ENCODE assay signal across 17 mouse cellular contexts in the genomic region with DNA sequence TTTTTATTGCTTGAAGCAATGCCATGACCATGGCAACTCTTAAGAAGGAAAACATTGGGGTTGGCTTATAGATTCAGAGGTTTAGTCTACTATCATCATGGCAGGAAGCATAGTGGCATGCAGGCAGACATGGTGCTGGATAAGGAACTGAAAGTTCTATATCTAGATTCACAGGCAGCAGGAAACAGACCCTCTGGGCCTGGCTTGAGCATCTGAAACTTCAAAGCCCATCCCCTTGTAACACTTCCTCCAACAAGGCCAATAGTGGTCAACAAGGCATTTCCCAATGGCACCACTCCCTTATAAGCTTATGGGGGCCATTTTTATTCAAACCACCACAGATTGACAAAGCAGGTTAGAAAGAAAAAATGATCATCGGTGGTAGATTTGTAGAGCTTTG.
"Had no signal": no experiment of that assay in that cellular context is flagged by ENCODE, and none has a peak within 500 bp of the region (broad histone marks: within the 10 kb centered on the region; RNA-seq: fewer than 3 reads in every experiment).

No protein-coding gene starts in this region.

- ATAC-seq: liver, postnatal 0 days; lung, postnatal 0 days; midbrain, embryonic 13.5 days; midbrain, embryonic 15.5 days had no signal

- H3K27me3 ChIP-seq: liver, embryonic 13.5 days; liver, embryonic 15.5 days; lung, embryonic 15.5 days; megakaryocyte, embryonic 14.5 days; midbrain, embryonic 13.5 days; midbrain, embryonic 15.5 days; neural tube, embryonic 12.5 days had no signal

- H3K36me3 ChIP-seq: liver, embryonic 13.5 days; liver, embryonic 15.5 days; lung, embryonic 15.5 days; midbrain, embryonic 13.5 days; midbrain, embryonic 15.5 days; neural tube, embryonic 12.5 days had no signal

- DNase-seq: liver, embryonic 13.5 days; liver, postnatal 0 days; lung, adult 2 months; lung, postnatal 14 days; lung, postnatal 36 days; retina, postnatal 1 day; right cerebral cortex, adult 18-20 months; thymus, adult 18-20 months; thymus, postnatal 14 days; thymus, postnatal 36 days had no signal
